Mouse (Mus musculus): ENCODE results near the gene Gna12.

Gna12 gene

GRCm38 (mm10) chr5:140750925-140751324 lies 79.3 kb downstream of the Gna12 start:
- DNase-seq = peak; percentile 31

DNA sequence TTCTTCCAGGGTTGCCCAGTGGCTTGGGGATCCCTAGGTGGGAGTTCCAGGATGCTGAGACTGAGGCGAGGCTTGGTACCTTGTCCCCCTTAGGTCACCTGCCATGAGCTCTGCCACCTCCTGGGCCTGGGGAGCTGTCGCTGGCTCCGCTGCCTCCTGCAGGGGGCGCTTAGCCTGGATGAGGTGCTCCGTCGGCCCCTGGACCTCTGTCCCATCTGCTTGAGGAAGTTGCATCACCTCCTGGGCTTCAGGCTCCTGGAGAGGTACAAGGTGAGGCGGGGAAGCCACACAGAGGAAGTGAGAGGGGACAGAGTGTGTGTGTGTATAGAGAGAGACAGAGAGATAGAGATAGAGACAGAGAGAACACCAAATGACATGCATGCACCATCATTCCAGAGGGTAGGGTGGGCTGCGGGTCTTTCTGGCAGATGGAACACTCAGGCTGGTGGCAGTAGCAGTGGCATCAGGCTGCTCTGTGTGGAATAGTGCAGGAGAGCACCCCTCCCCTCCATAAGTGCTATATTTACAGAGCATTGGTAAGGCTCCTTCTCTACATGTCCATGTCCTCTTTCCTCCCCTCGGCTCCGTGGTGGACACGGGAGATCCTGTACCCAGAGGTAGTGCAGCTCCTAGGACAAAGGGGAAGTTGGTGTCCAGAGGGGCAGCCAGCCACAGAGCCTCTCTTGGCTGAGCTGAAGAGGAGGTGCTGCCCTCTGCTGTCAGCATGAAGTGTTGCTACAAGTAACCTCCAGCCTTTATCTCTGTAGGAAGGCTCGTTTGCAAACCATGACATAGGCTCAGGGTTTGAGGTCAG lies 81.0 kb downstream of the Gna12 start:
- peak; percentile 78 for DNase-seq

- no peak for DNase-seq
These were observed 81.8 kb downstream of the Gna12 start for GRCm38 (mm10) chr5:140748425-140748824.

DNA sequence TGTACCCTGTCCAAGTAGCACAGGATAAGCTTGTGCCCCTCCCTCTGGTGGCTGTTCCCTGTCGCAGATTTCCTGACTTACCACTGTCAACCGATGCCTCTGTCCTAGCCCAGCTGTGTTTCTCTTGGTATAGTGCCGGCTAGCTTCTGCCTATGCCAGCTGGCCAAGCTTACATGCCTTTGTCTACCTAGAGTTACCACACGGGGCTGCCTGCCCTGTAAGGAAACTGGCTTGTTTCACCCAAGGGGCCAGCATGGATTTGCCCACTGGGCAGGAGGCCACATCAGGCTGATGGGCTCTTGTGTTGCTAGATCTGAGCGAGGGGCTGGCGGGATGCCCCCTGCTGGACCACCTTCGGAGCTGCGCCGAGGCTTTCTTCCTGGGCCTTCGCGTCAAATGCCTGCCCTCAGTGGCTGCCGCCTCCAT lies 86.5 kb downstream of the Gna12 start:
- DNase-seq = no peak

GRCm38 (mm10) chr5:140741877-140742276 lies 88.4 kb downstream of the Gna12 start:
- no peak for DNase-seq

GRCm38 (mm10) chr5:140741040-140741439 lies 89.2 kb downstream of the Gna12 start:
- no peak for DNase-seq

- no peak for DNase-seq
These were observed 90.4 kb downstream of the Gna12 start for GRCm38 (mm10) chr5:140739813-140740212.

GRCm38 (mm10) chr5:140736166-140736565 lies 94.1 kb downstream of the Gna12 start:
- DNase-seq = no peak

GRCm38 (mm10) chr5:140735297-140735696 lies 94.9 kb downstream of the Gna12 start:
- DNase-seq = no peak

DNA sequence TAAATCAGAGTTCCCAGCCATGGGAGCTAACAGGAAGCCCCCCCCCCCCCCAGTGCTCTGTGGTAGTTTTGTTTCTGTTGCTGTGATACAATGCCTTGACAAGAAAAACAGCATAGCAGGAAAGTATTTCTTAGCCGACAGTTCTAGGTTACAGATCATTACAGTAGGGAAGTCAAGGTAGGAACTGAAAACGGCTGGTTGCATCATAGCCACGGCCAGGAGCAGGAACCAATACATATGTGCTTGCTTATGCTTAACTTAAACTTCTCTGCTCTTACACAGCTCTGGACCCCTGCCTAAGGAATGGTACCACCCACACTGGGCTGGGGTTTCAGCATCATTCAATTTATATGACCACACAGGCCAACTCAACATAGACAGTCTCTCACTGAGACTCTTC lies 96.9 kb downstream of the Gna12 start:
- DNase-seq = no peak

DNA sequence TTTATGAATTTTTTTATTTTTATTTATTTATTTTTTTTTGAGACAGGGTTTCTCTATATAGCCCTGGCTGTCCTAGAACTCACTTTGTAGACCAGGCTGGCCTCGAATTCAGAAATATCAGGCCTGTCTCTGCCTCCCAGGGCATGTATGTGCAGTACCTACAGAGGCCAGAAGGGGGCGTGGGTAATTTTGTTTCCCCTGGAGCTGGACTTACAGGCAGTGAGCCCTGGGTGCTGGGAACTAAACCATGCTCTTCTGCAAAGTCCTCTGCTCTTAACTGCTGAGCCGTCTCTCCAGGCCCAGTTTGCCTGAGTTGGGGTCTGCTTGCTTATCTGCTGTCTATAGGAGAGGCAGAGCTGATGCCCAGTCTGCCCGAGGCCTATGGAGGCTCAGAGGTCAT lies 98.0 kb downstream of the Gna12 start:
- DNase-seq = peak; percentile 42

GRCm38 (mm10) chr5:140731040-140731797 lies 99.0 kb downstream of the Gna12 start:
- DNase-seq = no peak

- DNase-seq = no peak
These were observed 103.1 kb downstream of the Gna12 start for GRCm38 (mm10) chr5:140726946-140727740.

GRCm38 (mm10) chr5:140726062-140726839 lies 104.0 kb downstream of the Gna12 start:
- no peak for DNase-seq

DNA sequence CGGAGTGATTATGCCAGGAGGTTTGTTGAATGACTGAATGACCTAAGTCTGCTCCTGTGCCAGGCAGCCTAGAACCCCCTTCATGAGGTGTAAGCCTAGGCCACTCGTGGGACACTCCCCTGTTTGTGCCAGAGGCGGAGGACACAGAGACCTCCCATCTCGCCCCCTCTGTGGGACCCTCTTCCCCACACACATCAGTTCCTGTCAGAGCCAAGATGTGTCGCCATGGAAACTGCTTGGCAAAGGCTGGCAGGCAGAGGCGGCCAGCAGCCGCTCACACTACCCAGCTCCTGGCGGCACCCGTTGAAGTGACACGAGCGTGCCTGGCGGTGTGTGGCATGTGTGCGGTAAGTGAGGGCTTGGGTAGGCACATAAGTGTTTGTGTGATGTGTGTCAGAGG lies 106.4 kb downstream of the Gna12 start, which contains the start of gene Amz1:
Gene Amz1 (plus strand): TSS at position 306 of the 400 bp plus-strand sequence.
- DNase-seq = no peak

- DNase-seq = no peak
These were observed 108.1 kb downstream of the Gna12 start for GRCm38 (mm10) chr5:140722121-140722520.

- no peak for DNase-seq
These were observed 109.5 kb downstream of the Gna12 start for GRCm38 (mm10) chr5:140720773-140721172.

- DNase-seq = no peak
These were observed 119.2 kb downstream of the Gna12 start for GRCm38 (mm10) chr5:140711040-140711439.

- DNase-seq = no peak
These were observed 119.9 kb downstream of the Gna12 start for GRCm38 (mm10) chr5:140710315-140710714.

Data from liver (tissue).